Mouse (Mus musculus) kidney, postnatal 0 days (tissue): ENCODE measurements around the gene 9530053A07Rik. TPM values are rescaled to one million over a fixed set of nuclear protein-coding genes. Genes with fewer than 3 reads are reported as not detected.
A peak's percentile ranks its signal among the peaks of the same experiment; 100 is the strongest.

ENCODE experiments used
- ATAC-seq: fragments of 200-750 bp; cut with Nextera tagmentation; replicated peaks from 2 replicates; pipeline ENCODE4 v1.8.0; 2017; ENCODE audit warnings: low read depth, moderate number of reproducible peaks, moderate TSS enrichment, moderate library complexity; ENCODE audit not compliant: low FRiP score
- DNase-seq: peaks from one replicate; pipeline ENCODE4 v3.0.0-alpha.2; 2016; ENCODE audit warnings: low spot score
- H3K27ac ChIP-seq: fragments of 300-500 bp; sonication (generic); 2 replicates; pipeline ENCODE4 v1.5.1; 2014; ENCODE audit warnings: mild to moderate bottlenecking
- H3K27me3 ChIP-seq: fragments of 300-500 bp; sonication (generic); 2 replicates; pipeline ENCODE4 v1.6.1; 2014; ENCODE audit warnings: low read length, mixed read lengths; ENCODE audit not compliant: insufficient read depth
- H3K36me3 ChIP-seq: fragments of 300-500 bp; sonication (generic); 2 replicates; pipeline ENCODE4 v1.6.1; 2014; ENCODE audit warnings: low read length, mixed read lengths; ENCODE audit not compliant: insufficient read depth
- H3K4me1 ChIP-seq: fragments of 300-500 bp; sonication (generic); replicated peaks from 2 replicates; pipeline ENCODE4 v1.6.1; 2014; ENCODE audit warnings: antibody characterized with exemption, low read length, mixed read lengths; ENCODE audit not compliant: insufficient read depth
- H3K4me2 ChIP-seq: fragments of 300-500 bp; sonication (generic); 2 replicates; pipeline ENCODE4 v1.6.1; 2014; ENCODE audit warnings: mild to moderate bottlenecking, low read length, moderate library complexity, mixed read lengths
- H3K4me3 ChIP-seq: fragments of 300-500 bp; sonication (generic); replicated peaks from 2 replicates; pipeline ENCODE4 v1.5.1; 2014; ENCODE audit warnings: low read depth, low read length
- H3K9ac ChIP-seq: fragments of 300-500 bp; sonication (generic); 2 replicates; pipeline ENCODE4 v1.6.1; 2014; ENCODE audit warnings: low read depth, low read length
- H3K9me3 ChIP-seq: fragments of 300-500 bp; sonication (generic); replicated peaks from 2 replicates; pipeline ENCODE4 v1.6.1; 2016; ENCODE audit warnings: low read length, inconsistent platforms, mixed read lengths
- CTCF ChIP-seq: IDR thresholded peaks from 2 replicates; pipeline ENCODE4 v1.5.1; 2016; ENCODE audit warnings: antibody characterized with exemption, low read depth, mild to moderate bottlenecking, moderate library complexity
- WGBS: fragments of 180-500 bp; shearing (Covaris S2); extraction: QIAGEN DNeasy Blood & Tissue Kit; methylation state at CpG from one replicate; pipeline ENCODE4 v1.1.7; 2014; 5-methylcytosine and 5-hydroxymethylcytosine counted together
- polyA plus RNA-seq: library from polyadenylated mRNA; unstranded; fragments of >200 nt; fragmentation: Nextera tagmentation; extraction: Ambion mirVana; gene quantifications from 2 replicates; pipeline ENCODE4 v1.2.1, GENCODE M21; 2015

The 9530053A07Rik gene
- polyA plus RNA-seq, 1 experiment from 2014 or later = 0.08 TPM

DNA sequence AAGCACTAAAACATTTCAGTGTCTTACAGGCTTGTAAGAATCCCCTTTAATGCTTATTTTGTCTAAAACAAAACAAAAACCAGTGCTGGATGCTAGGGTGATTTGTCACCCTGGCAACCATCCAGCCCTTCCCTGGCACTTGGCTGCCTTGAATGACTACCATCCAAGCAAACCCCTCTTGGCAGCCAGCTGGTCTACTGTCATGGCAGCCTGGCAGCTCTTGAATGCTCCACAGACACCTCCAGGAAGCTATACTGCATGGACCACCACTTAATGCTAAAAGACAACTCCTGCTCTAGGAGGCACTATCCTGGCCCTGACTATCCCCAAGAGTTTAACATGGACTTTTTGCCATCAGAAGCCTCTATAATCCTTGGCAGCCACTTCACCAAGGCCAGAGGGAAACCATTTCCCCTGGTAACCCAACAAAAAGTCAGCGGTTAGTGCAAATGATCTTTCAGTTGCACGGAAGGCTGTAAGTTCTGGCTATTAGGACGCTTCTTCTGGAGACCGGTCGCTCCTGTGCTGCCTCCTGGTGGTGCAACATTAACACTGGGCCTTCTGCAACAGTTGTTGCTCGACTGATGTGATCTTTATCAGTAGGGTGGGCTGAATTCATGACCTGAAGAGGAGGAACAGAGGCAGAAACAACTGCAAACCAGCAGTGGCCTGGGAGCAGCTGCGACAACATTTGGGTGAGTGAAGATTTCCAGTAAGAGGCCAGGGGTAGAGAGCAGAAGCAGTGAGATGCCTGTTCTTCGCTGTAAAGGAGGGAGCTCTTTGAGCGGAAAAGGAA lies 39.3 kb downstream of the 9530053A07Rik start:
- Histone ChIP-seq H3K4me3 (peak overlapping the region; percentile 60), H3K9me3 (no peaks in the 10 kb centered on the region), H3K27ac (peak overlapping the region; percentile 89), H3K27me3 (no peaks in the 10 kb centered on the region), H3K4me2 (peak overlapping the region; percentile 77), H3K9ac (peak overlapping the region; percentile 66), H3K36me3 (no peaks in the 10 kb centered on the region), H3K4me1 (peaks cover 8% of the 10 kb centered on the region)
- WGBS = 8% methylated on average over 9 of the region's 9 CpGs
- DNase-seq (peak; percentile 91), ATAC-seq (peak; percentile 22; the same call in 1 of the 2 replicates)
- peak; percentile 92 for TF ChIP-seq CTCF

DNA sequence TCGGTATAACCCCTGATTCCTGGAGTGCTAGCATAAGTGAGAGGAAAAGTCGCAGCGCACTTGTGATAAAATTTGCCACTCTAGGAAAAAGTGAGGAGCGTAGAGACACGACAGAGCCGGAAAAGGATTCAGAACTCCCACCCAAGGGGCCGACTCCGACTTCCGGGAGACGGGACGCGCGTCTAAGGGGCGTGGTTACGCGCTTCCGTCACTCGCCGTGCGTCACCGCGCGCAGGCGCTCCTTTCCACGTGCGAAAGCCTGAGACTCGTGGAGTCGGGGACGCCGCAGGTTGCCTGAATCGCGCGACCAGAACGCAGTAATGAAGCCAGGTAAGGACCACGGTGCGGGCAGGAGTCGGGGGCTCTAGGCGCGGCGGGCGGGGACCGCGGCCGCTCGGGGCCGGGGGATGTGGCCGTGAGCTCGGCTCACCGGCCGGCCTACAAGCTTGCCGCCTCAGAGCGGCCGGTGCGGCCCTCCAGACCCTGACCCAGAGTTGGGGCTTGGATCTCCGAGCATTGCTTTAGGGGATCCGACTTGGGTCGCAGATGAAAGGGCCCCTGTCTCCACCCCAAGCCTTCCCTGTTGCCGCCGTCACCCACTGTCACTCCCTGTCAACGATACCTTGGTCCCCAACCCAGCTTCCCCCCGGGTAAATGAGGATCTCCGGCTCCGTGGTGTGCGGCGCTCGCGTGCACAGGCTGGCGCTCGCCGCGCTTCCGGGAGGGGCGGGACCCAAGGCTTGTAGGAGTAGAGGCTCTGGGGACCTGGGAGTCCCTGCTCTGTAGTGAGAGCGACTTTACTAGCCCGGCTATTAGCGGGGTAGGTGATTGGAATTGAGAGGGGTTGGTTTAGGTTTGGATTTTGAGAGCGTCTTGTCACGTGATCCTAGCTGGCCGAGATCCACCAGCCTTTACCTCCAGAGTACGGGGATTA lies 40.5 kb downstream of the 9530053A07Rik start, which contains the start of gene Fbl:
Gene Fbl (plus strand): TSS at position 222 of the 934 bp plus-strand sequence.
- TF ChIP-seq CTCF = no peak
- peak; percentile 95 for DNase-seq
- Histone ChIP-seq H3K9me3 (no peaks in the 10 kb centered on the region), H3K4me1 (peaks cover 8% of the 10 kb centered on the region), H3K4me3 (peak within 1 kb of the TSS; percentile 60), H3K4me2 (peak within 1 kb of the TSS; percentile 77), H3K27ac (peak within 1 kb of the TSS; percentile 89), H3K36me3 (no peaks in the 10 kb centered on the region), H3K27me3 (no peaks in the 10 kb centered on the region), H3K9ac (peak within 1 kb of the TSS; percentile 66)
- ATAC-seq = peak; percentile 92
- under 1% methylated on average over 79 of the region's 80 CpGs for WGBS

- ATAC-seq = no peak
- no peak overlapping the region for H3K27ac ChIP-seq
- H3K4me3 ChIP-seq = no peak overlapping the region
- no peak overlapping the region for H3K4me2 ChIP-seq
- no peaks in the 10 kb centered on the region for H3K27me3 ChIP-seq
- H3K9me3 ChIP-seq = no peaks in the 10 kb centered on the region
- H3K9ac ChIP-seq = no peak overlapping the region
- H3K36me3 ChIP-seq = peaks cover 25% of the 10 kb centered on the region
- TF ChIP-seq CTCF = no peak
- 87% methylated on average over 4 of the region's 4 CpGs for WGBS
- no peak for DNase-seq
- H3K4me1 ChIP-seq = peaks cover 7% of the 10 kb centered on the region
Measured at GRCm38 (mm10) chr7:28175358-28175757, 46.1 kb downstream of the 9530053A07Rik start.

DNA sequence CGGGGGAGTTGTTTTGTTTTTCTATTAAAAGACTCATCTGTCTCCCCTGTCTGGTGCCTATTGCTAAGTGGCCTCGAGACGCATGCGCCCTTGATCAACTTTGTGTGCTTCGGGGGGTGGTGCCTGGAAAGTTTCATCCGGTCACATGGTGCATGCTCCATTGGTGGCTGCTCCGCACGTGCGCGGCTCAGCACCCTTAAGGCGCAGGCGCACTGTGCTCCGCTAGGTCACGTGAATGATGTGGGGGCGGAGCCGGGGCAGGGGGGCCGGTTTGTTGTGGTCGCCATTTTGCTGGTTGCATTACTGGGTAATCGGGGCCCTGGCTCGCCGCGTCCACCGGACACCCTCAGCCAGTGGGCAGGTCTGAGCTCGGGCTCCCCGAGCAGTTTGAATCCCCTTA lies 50.0 kb downstream of the 9530053A07Rik start, which contains the start of gene Dyrk1b:
Gene Dyrk1b (plus strand): TSS at position 242 of the 400 bp plus-strand sequence.
- peak; percentile 100 for DNase-seq

GRCm38 (mm10) chr7:28179741-28180377 lies 50.6 kb downstream of the 9530053A07Rik start:
- Histone ChIP-seq H3K27me3 (no peaks in the 10 kb centered on the region), H3K27ac (peak overlapping the region; percentile 93), H3K36me3 (peaks cover 59% of the 10 kb centered on the region), H3K4me1 (no peaks in the 10 kb centered on the region), H3K4me2 (peak overlapping the region; percentile 85), H3K9me3 (no peaks in the 10 kb centered on the region), H3K4me3 (peak overlapping the region; percentile 98), H3K9ac (peak overlapping the region; percentile 96)
- peak; percentile 96 for ATAC-seq
- DNase-seq = peak; percentile 98
- no peak for TF ChIP-seq CTCF
- WGBS = under 1% methylated on average over 51 of the region's 56 CpGs

More for the DNA sequence above, 50.0 kb downstream of the 9530053A07Rik start, which contains the start of gene Dyrk1b:
- Histone ChIP-seq H3K36me3 (peaks cover 53% of the 10 kb centered on the region), H3K4me2 (peak within 1 kb of the TSS; percentile 85), H3K9ac (peak within 1 kb of the TSS; percentile 96), H3K4me3 (peak within 1 kb of the TSS; percentile 98), H3K27me3 (no peaks in the 10 kb centered on the region), H3K4me1 (no peaks in the 10 kb centered on the region), H3K9me3 (no peaks in the 10 kb centered on the region), H3K27ac (peak within 1 kb of the TSS; percentile 93)
- WGBS = under 1% methylated on average over 25 of the region's 25 CpGs
- ATAC-seq = peak; percentile 88
- no peak for TF ChIP-seq CTCF
